ENCODE assay signal across 15 mouse cellular contexts in genomic region chr14:120732400-120733138, GRCm38 (mm10).
DNase-seq lines count a peak whose midpoint lies in the region; ATAC-seq and TF ChIP-seq lines count a peak whose summit lies in the region.
"Had no signal": no experiment of that assay in that cellular context is flagged by ENCODE, and none has a peak within 500 bp of the region (broad histone marks: within the 10 kb centered on the region; RNA-seq: fewer than 3 reads in every experiment).

No protein-coding gene starts in this region.

- H3K9ac ChIP-seq in forebrain, embryonic 13.5 days, result no peak overlapping the region
- no peak overlapping the region for H3K9ac ChIP-seq in forebrain, embryonic 11.5 days (ENCODE audit: low read length)
- no peak overlapping the region for H3K9ac ChIP-seq in lung, embryonic 14.5 days
- H3K9ac ChIP-seq in neural tube, embryonic 14.5 days (replicated peaks; ENCODE audit: low read depth, low read length), result no peak overlapping the region
- H3K9ac ChIP-seq: embryonic facial prominence, embryonic 13.5 days; hindbrain, embryonic 15.5 days; kidney, embryonic 15.5 days; limb, embryonic 13.5 days; liver, postnatal 0 days had no signal

- no peak overlapping the region for H3K4me3 ChIP-seq in forebrain, embryonic 13.5 days
- no peak overlapping the region for H3K4me3 ChIP-seq in forebrain, embryonic 11.5 days (ENCODE audit: low read depth, low read length)
- H3K4me3 ChIP-seq in lung, embryonic 14.5 days (ENCODE audit: low read depth, low read length), result no peak overlapping the region
- H3K4me3 ChIP-seq in neural tube, embryonic 14.5 days (ENCODE audit: low read depth, low read length), result no peak overlapping the region
- H3K4me3 ChIP-seq: embryonic facial prominence, embryonic 13.5 days; hindbrain, embryonic 15.5 days; kidney, embryonic 15.5 days; limb, embryonic 13.5 days had no signal

- 53% methylated on average over 15 of the region's 15 CpGs for WGBS in forebrain, embryonic 13.5 days
- 79% methylated on average over 15 of the region's 15 CpGs for WGBS in forebrain, embryonic 11.5 days
- 47% methylated on average over 15 of the region's 15 CpGs for WGBS in lung, embryonic 14.5 days
- 67% methylated on average over 15 of the region's 15 CpGs for WGBS in neural tube, embryonic 14.5 days

- no peak for TF ChIP-seq CTCF in lung, embryonic 14.5 days (IDR thresholded peaks at IDR 0.05; ENCODE audit: low read depth)

- ATAC-seq in forebrain, embryonic 13.5 days, result peak; percentile 68; the same call in 1 of the 2 replicates
- no peak for ATAC-seq in forebrain, embryonic 11.5 days (replicated peaks; ENCODE audit: low FRiP score)
- ATAC-seq in lung, embryonic 14.5 days (ENCODE audit: insufficient read depth), result peak; percentile 79
- peak; percentile 51; the same call in 1 of the 2 replicates for ATAC-seq in neural tube, embryonic 14.5 days (ENCODE audit: low read depth)
- ATAC-seq: liver, postnatal 0 days had no signal

- H3K27me3 ChIP-seq in forebrain, embryonic 13.5 days, result no peaks in the 10 kb centered on the region
- no peaks in the 10 kb centered on the region for H3K27me3 ChIP-seq in forebrain, embryonic 11.5 days (ENCODE audit: control insufficient read depth, insufficient read depth, low read length)
- H3K27me3 ChIP-seq in lung, embryonic 14.5 days (ENCODE audit: insufficient read depth, low read length), result no peaks in the 10 kb centered on the region
- H3K27me3 ChIP-seq in neural tube, embryonic 14.5 days (ENCODE audit: control insufficient read depth, insufficient read depth, low read length), result no peaks in the 10 kb centered on the region
- H3K27me3 ChIP-seq: embryonic facial prominence, embryonic 13.5 days; hindbrain, embryonic 15.5 days; kidney, embryonic 15.5 days; limb, embryonic 13.5 days had no signal

- no peak overlapping the region for H3K4me2 ChIP-seq in forebrain, embryonic 13.5 days
- no peak overlapping the region for H3K4me2 ChIP-seq in forebrain, embryonic 11.5 days (ENCODE audit: low read depth, low read length, severe bottlenecking)
- no peak overlapping the region for H3K4me2 ChIP-seq in lung, embryonic 14.5 days
- H3K4me2 ChIP-seq in neural tube, embryonic 14.5 days (ENCODE audit: low read depth, low read length), result no peak overlapping the region
- H3K4me2 ChIP-seq: embryonic facial prominence, embryonic 13.5 days; hindbrain, embryonic 15.5 days; kidney, embryonic 15.5 days; limb, embryonic 13.5 days had no signal

- no peak overlapping the region for H3K27ac ChIP-seq in forebrain, embryonic 13.5 days
- H3K27ac ChIP-seq in forebrain, embryonic 11.5 days (ENCODE audit: low read depth, low read length), result no peak overlapping the region
- no peak overlapping the region for H3K27ac ChIP-seq in lung, embryonic 14.5 days (ENCODE audit: low read depth)
- H3K27ac ChIP-seq in neural tube, embryonic 14.5 days (ENCODE audit: low read depth, low read length), result no peak overlapping the region
- H3K27ac ChIP-seq: embryonic facial prominence, embryonic 13.5 days; hindbrain, embryonic 15.5 days; kidney, embryonic 15.5 days; limb, embryonic 13.5 days had no signal

- H3K36me3 ChIP-seq in forebrain, embryonic 13.5 days (ENCODE audit: poor library complexity, severe bottlenecking), result no peaks in the 10 kb centered on the region
- no peaks in the 10 kb centered on the region for H3K36me3 ChIP-seq in forebrain, embryonic 11.5 days (ENCODE audit: control insufficient read depth, insufficient read depth, low read length)
- no peaks in the 10 kb centered on the region for H3K36me3 ChIP-seq in lung, embryonic 14.5 days (ENCODE audit: insufficient read depth)
- no peaks in the 10 kb centered on the region for H3K36me3 ChIP-seq in neural tube, embryonic 14.5 days (ENCODE audit: control insufficient read depth, insufficient read depth, low read length)
- H3K36me3 ChIP-seq: embryonic facial prominence, embryonic 13.5 days; hindbrain, embryonic 15.5 days; kidney, embryonic 15.5 days; limb, embryonic 13.5 days had no signal

- no peaks in the 10 kb centered on the region for H3K9me3 ChIP-seq in forebrain, embryonic 13.5 days (replicated peaks)
- no peaks in the 10 kb centered on the region for H3K9me3 ChIP-seq in forebrain, embryonic 11.5 days (ENCODE audit: control insufficient read depth, low read length)
- H3K9me3 ChIP-seq in lung, embryonic 14.5 days (ENCODE audit: low read depth, low read length), result no peaks in the 10 kb centered on the region
- no peaks in the 10 kb centered on the region for H3K9me3 ChIP-seq in neural tube, embryonic 14.5 days (ENCODE audit: control insufficient read depth, low read length)
- H3K9me3 ChIP-seq: embryonic facial prominence, embryonic 13.5 days; hindbrain, embryonic 15.5 days; kidney, embryonic 15.5 days; limb, embryonic 13.5 days had no signal

- H3K4me1 ChIP-seq in forebrain, embryonic 13.5 days, result peaks cover 10% of the 10 kb centered on the region
- H3K4me1 ChIP-seq in forebrain, embryonic 11.5 days (replicated peaks; ENCODE audit: control insufficient read depth, insufficient read depth, low read length), result no peaks in the 10 kb centered on the region
- H3K4me1 ChIP-seq in lung, embryonic 14.5 days (ENCODE audit: insufficient read depth), result peaks cover 5% of the 10 kb centered on the region; the same call in 1 of the 2 replicates
- H3K4me1 ChIP-seq in neural tube, embryonic 14.5 days (ENCODE audit: control insufficient read depth, insufficient read depth, low read length), result no peaks in the 10 kb centered on the region
- H3K4me1 ChIP-seq: hindbrain, embryonic 15.5 days had no signal

- DNase-seq in forebrain, embryonic 11.5 days (ENCODE audit: low spot score), result no peak
- peak; percentile 56 for DNase-seq in lung, embryonic 14.5 days
- no peak for DNase-seq in lung, postnatal 36 days
- DNase-seq in right cerebral cortex, adult 18-20 months, result peak; percentile 17
- DNase-seq in right cerebral cortex, adult 2 months (ENCODE audit: low spot score in 2 of 2), result no peak
- no peak for DNase-seq in kidney, postnatal 14 days
- DNase-seq: adrenal gland, adult 2 months; liver, postnatal 0 days; right cerebral cortex, postnatal 4 days had no signal

Comparison
In these comparisons a context has a peak if more than half of its experiments do, and no peak if none do; other contexts are left out.
1. DNase-seq: peak in lung, embryonic 14.5 days (single experiment) and right cerebral cortex, adult 18-20 months (single experiment); none in forebrain, embryonic 11.5 days (single experiment), lung, postnatal 36 days (single experiment), right cerebral cortex, adult 2 months (0 of 2) and kidney, postnatal 14 days (single experiment).